Mouse (Mus musculus) embryonic facial prominence, embryonic 13.5 days (tissue): ENCODE data around the gene Edem1. TPM values are rescaled to one million over a fixed set of nuclear protein-coding genes. Genes with fewer than 3 reads are reported as not detected.

ENCODE experiments used
- ATAC-seq: fragments of 200-750 bp; cut with Nextera tagmentation; 2 replicates; pipeline ENCODE4 v1.8.0; 2017; ENCODE audit warnings: low read depth; ENCODE audit not compliant: insufficient number of reproducible peaks, insufficient read depth, low FRiP score, low TSS enrichment
- H3K27ac ChIP-seq: fragments of 300-500 bp; sonication (generic); 2 replicates; pipeline ENCODE4 v1.5.1; 2015; ENCODE audit warnings: moderate library complexity, mild to moderate bottlenecking, inconsistent platforms
- H3K27me3 ChIP-seq: fragments of 300-500 bp; sonication (generic); 2 replicates; pipeline ENCODE4 v1.6.1; 2015; ENCODE audit warnings: mild to moderate bottlenecking, inconsistent platforms
- H3K36me3 ChIP-seq: fragments of 300-500 bp; sonication (generic); 2 replicates; pipeline ENCODE4 v1.6.1; 2015; ENCODE audit warnings: mild to moderate bottlenecking, inconsistent platforms
- H3K4me1 ChIP-seq: fragments of 300-500 bp; sonication (generic); 2 replicates; pipeline ENCODE4 v1.6.1; 2015; ENCODE audit warnings: inconsistent platforms
- H3K4me2 ChIP-seq: fragments of 300-500 bp; sonication (generic); 2 replicates; pipeline ENCODE4 v1.6.1; 2015; ENCODE audit warnings: moderate library complexity, mild to moderate bottlenecking, inconsistent platforms
- H3K4me3 ChIP-seq: fragments of 300-500 bp; sonication (generic); 2 replicates; pipeline ENCODE4 v1.5.1; 2015; ENCODE audit warnings: mild to moderate bottlenecking, inconsistent platforms
- H3K9ac ChIP-seq: fragments of 300-500 bp; sonication (generic); 2 replicates; pipeline ENCODE4 v1.6.1; 2015; ENCODE audit warnings: mild to moderate bottlenecking, inconsistent platforms
- H3K9me3 ChIP-seq: fragments of 300-500 bp; sonication (generic); 2 replicates; pipeline ENCODE4 v1.6.1; 2016; ENCODE audit warnings: inconsistent platforms
- WGBS: fragments of 180-500 bp; shearing (Covaris S2); methylation state at CpG from one replicate; pipeline ENCODE4 v1.1.7; 2015; ENCODE audit warnings: mixed read lengths; 5-methylcytosine and 5-hydroxymethylcytosine counted together
- polyA plus RNA-seq: library from polyadenylated mRNA; unstranded; fragments of >200 nt; fragmentation: Nextera tagmentation; extraction: Ambion mirVana; gene quantifications from 2 replicates; pipeline ENCODE4 v1.2.1, GENCODE M21; 2015

Edem1 gene
- polyA plus RNA-seq, 1 experiment from 2014 or later = 19.5 TPM

GRCm38 (mm10) chr6:108832170-108832569 lies 3.7 kb downstream of the Edem1 start:
- no peak for ATAC-seq
- Histone ChIP-seq H3K4me1 (peaks cover 30% of the 10 kb centered on the region), H3K4me3 (no peak overlapping the region), H3K9me3 (no peaks in the 10 kb centered on the region), H3K27me3 (no peaks in the 10 kb centered on the region), H3K27ac (no peak overlapping the region), H3K9ac (no peak overlapping the region), H3K4me2 (no peak overlapping the region), H3K36me3 (peaks cover 1% of the 10 kb centered on the region; the same call in 1 of the 2 replicates)
- 85% methylated on average over 1 of the region's 1 CpGs for WGBS

- Histone ChIP-seq H3K9ac (no peak overlapping the region), H3K27me3 (no peaks in the 10 kb centered on the region), H3K9me3 (no peaks in the 10 kb centered on the region), H3K4me3 (no peak overlapping the region), H3K4me1 (peaks cover 30% of the 10 kb centered on the region), H3K27ac (no peak overlapping the region), H3K36me3 (peaks cover 8% of the 10 kb centered on the region), H3K4me2 (no peak overlapping the region)
- 71% methylated on average over 6 of the region's 6 CpGs for WGBS
- ATAC-seq = no peak
Measured at GRCm38 (mm10) chr6:108832989-108833388, 4.5 kb downstream of the Edem1 start.

GRCm38 (mm10) chr6:108833963-108834697 lies 5.7 kb downstream of the Edem1 start:
- no peak overlapping the region for H3K27ac ChIP-seq
- no peaks in the 10 kb centered on the region for H3K27me3 ChIP-seq
- WGBS = 94% methylated on average over 8 of the region's 8 CpGs
- H3K9ac ChIP-seq = no peak overlapping the region
- ATAC-seq = no peak
- no peak overlapping the region for H3K4me2 ChIP-seq
- no peaks in the 10 kb centered on the region for H3K9me3 ChIP-seq
- no peak overlapping the region for H3K4me3 ChIP-seq
- H3K36me3 ChIP-seq = peaks cover 15% of the 10 kb centered on the region
- H3K4me1 ChIP-seq = peaks cover 27% of the 10 kb centered on the region

- no peak for ATAC-seq
- Histone ChIP-seq H3K4me2 (no peak overlapping the region), H3K9me3 (no peaks in the 10 kb centered on the region), H3K36me3 (peaks cover 24% of the 10 kb centered on the region), H3K27ac (no peak overlapping the region), H3K4me1 (peaks cover 16% of the 10 kb centered on the region), H3K4me3 (no peak overlapping the region), H3K27me3 (no peaks in the 10 kb centered on the region), H3K9ac (no peak overlapping the region)
- 78% methylated on average over 16 of the region's 16 CpGs for WGBS
Measured at GRCm38 (mm10) chr6:108835765-108836691, 7.6 kb downstream of the Edem1 start.

- no peak overlapping the region for H3K27ac ChIP-seq
- no peak for ATAC-seq
- no peak overlapping the region for H3K9ac ChIP-seq
- H3K4me3 ChIP-seq = no peak overlapping the region
- H3K4me1 ChIP-seq = peaks cover 11% of the 10 kb centered on the region
- H3K36me3 ChIP-seq = peaks cover 29% of the 10 kb centered on the region
- H3K9me3 ChIP-seq = no peaks in the 10 kb centered on the region
- WGBS = 86% methylated on average over 4 of the region's 4 CpGs
- no peaks in the 10 kb centered on the region for H3K27me3 ChIP-seq
- no peak overlapping the region for H3K4me2 ChIP-seq
Measured at GRCm38 (mm10) chr6:108837081-108837480, 8.6 kb downstream of the Edem1 start.

GRCm38 (mm10) chr6:108837958-108838357 lies 9.5 kb downstream of the Edem1 start:
- WGBS = 90% methylated on average over 4 of the region's 4 CpGs
- Histone ChIP-seq H3K4me3 (no peak overlapping the region), H3K36me3 (peaks cover 35% of the 10 kb centered on the region), H3K9ac (no peak overlapping the region), H3K9me3 (no peaks in the 10 kb centered on the region), H3K27me3 (no peaks in the 10 kb centered on the region), H3K4me1 (peaks cover 11% of the 10 kb centered on the region), H3K4me2 (no peak overlapping the region), H3K27ac (no peak overlapping the region)
- ATAC-seq = no peak

- Histone ChIP-seq H3K27me3 (no peaks in the 10 kb centered on the region), H3K9ac (no peak overlapping the region), H3K36me3 (peaks cover 48% of the 10 kb centered on the region), H3K4me2 (no peak overlapping the region), H3K4me3 (no peak overlapping the region), H3K27ac (no peak overlapping the region), H3K4me1 (peaks cover 11% of the 10 kb centered on the region), H3K9me3 (no peaks in the 10 kb centered on the region)
- ATAC-seq = no peak
- WGBS = 84% methylated on average over 4 of the region's 4 CpGs
Measured at GRCm38 (mm10) chr6:108839432-108839831, 11.0 kb downstream of the Edem1 start.

- peaks cover 4% of the 10 kb centered on the region for H3K4me1 ChIP-seq
- no peak for ATAC-seq
- H3K27me3 ChIP-seq = no peaks in the 10 kb centered on the region
- H3K4me2 ChIP-seq = no peak overlapping the region
- H3K9ac ChIP-seq = no peak overlapping the region
- no peak overlapping the region for H3K4me3 ChIP-seq
- WGBS = 93% methylated on average over 8 of the region's 8 CpGs
- H3K9me3 ChIP-seq = no peaks in the 10 kb centered on the region
- peaks cover 53% of the 10 kb centered on the region for H3K36me3 ChIP-seq
- no peak overlapping the region for H3K27ac ChIP-seq
Measured at GRCm38 (mm10) chr6:108840861-108841640, 12.6 kb downstream of the Edem1 start.

GRCm38 (mm10) chr6:108843664-108844063 lies 15.2 kb downstream of the Edem1 start:
- H3K9me3 ChIP-seq = no peaks in the 10 kb centered on the region
- 72% methylated on average over 1 of the region's 1 CpGs for WGBS

GRCm38 (mm10) chr6:108844093-108844492 lies 15.7 kb downstream of the Edem1 start:
- WGBS = 84% methylated on average over 3 of the region's 3 CpGs
- H3K9ac ChIP-seq = no peak overlapping the region
- no peaks in the 10 kb centered on the region for H3K4me1 ChIP-seq
- H3K36me3 ChIP-seq = peaks cover 49% of the 10 kb centered on the region
- H3K27ac ChIP-seq = no peak overlapping the region
- H3K4me3 ChIP-seq = no peak overlapping the region
- no peak overlapping the region for H3K4me2 ChIP-seq
- H3K27me3 ChIP-seq = no peaks in the 10 kb centered on the region
- no peak for ATAC-seq
- H3K9me3 ChIP-seq = no peaks in the 10 kb centered on the region

More at GRCm38 (mm10) chr6:108843664-108844063, 15.2 kb downstream of the Edem1 start:
- Histone ChIP-seq H3K4me1 (no peaks in the 10 kb centered on the region), H3K4me2 (no peak overlapping the region), H3K27ac (no peak overlapping the region), H3K27me3 (no peaks in the 10 kb centered on the region), H3K9ac (no peak overlapping the region), H3K4me3 (no peak overlapping the region), H3K36me3 (peaks cover 46% of the 10 kb centered on the region)
- ATAC-seq = no peak

- no peak for ATAC-seq
- 88% methylated on average over 7 of the region's 7 CpGs for WGBS
- H3K4me3 ChIP-seq = no peak overlapping the region
- H3K36me3 ChIP-seq = peaks cover 47% of the 10 kb centered on the region
- no peak overlapping the region for H3K9ac ChIP-seq
- H3K4me2 ChIP-seq = no peak overlapping the region
- H3K9me3 ChIP-seq = no peaks in the 10 kb centered on the region
- no peaks in the 10 kb centered on the region for H3K27me3 ChIP-seq
- no peaks in the 10 kb centered on the region for H3K4me1 ChIP-seq
- no peak overlapping the region for H3K27ac ChIP-seq
Measured at GRCm38 (mm10) chr6:108844771-108845170, 16.3 kb downstream of the Edem1 start.
